Mouse (Mus musculus): Measurements from ENCODE around the gene Vps13d.

The Vps13d gene

DNA sequence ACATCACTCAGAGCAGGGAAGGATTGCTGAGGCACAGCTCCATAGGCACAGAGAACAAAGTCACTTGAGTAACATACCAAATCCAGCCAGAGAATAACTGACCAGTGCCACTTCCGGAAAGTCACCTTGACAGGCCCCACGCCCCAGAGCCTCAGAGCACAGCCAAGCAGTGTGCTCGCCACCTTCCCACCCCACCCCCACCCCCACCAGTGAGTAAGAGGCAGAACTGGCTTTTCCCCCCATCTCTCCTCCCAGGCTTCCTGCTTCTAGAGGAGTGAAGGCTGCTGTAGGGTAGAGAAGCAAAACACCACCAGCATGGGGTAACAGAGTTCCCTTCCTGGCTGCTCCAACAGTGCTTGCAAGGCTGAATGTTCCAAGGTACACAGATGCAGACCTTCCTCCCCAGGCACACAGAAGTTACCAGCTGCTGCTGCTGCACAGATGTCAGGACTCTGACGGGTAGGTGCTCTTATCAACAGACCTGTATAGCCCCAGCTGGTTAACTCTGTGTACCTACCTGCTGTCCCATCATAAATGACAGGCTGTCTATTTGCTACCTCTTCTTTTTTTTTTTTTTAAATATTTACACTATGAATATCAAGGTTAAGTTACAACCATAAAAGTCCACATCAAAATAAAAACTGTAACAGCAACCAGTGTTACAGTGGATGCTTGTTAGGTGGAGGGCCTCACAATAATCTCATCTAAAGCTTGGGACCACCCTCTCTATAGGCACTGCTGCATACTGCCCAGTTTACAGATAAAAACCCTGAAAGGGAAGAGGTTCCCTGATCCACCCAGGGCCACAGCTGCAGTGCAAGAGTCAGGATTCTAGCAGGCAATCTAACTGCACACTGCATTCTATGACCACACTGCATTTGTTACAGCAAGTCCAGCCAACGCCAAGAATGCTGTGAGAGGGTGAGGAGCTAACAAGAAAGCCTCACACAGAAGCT is 47.5 kb downstream of the Vps13d start:
- DNase-seq = peak; percentile 12

DNA sequence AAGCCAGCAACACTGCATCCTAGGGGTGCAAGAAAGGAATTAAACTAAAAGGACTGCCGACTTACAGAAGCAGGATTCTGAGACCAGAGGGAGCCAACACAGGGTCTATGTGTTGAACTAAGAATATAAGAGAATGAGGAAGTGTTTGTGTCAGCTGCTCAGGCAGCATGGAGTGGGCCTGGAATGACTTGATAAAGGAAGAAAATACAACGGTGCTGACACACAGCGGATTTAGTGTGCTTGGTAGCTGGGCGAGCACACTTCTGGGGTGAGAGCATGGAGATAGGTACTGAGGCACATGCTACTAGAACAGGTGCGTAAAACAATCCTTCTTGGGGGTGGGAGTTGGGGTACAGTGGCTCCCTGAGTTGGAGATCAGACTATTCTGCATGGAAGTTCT is 51.3 kb downstream of the Vps13d start:
- no peak for DNase-seq

DNA sequence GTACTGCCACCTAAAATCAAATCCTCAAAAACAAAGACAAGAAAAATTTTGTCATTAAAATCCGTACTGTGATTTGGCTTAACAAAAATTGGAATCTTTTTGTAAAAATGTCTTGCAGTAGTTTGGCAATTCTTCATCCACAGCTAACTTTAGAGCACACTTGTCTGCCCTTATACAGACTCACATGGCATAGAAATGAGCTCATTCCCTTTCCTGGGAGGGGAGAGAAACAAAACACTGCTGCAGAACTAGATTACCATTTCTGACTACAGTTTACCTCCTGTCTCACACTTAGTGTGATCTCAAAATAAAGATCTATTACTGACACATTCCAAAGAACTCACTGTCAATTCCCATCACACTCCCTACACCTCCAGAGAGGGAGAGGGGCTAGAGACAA is 58.1 kb downstream of the Vps13d start:
- no peak for DNase-seq

DNA sequence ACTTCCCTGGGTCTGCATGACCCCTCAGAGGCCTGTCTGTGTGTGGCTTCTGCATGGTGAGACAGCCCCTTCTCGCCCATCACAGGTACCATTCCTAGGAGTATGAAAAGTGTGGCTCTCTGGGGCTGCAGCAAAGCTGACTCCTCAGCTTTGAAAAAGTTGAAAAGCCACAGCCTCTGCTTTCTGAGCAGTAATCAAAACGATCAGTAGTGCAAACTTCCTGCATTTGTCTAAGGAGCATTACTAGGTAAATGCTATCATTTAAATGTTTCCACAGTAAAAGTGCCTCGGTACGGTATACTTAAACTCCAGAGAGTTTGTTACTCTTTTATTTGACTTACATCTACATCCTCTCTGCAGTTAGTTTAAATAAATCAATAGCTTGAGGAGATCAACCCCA is 59.3 kb downstream of the Vps13d start:
- no peak for DNase-seq

DNA sequence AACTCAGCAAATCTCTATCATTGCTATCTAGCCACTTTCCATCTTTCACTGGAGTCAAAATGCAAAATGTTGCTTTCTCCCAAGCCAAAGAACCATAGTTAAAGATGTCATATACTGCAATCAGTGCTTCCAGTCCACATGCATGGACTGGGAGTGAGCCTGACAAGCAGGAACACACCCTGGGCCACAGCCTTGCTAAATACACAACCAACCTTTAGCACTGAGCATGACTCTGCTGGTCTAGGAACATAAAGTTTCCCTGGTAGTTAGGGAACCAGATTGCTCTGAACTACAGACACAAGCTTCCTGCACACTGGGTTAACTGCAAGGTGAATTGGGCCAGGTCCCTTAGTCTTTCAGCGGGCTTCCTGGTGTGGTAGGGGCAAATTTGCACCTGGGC is 64.0 kb downstream of the Vps13d start:
- no peak for DNase-seq

DNA sequence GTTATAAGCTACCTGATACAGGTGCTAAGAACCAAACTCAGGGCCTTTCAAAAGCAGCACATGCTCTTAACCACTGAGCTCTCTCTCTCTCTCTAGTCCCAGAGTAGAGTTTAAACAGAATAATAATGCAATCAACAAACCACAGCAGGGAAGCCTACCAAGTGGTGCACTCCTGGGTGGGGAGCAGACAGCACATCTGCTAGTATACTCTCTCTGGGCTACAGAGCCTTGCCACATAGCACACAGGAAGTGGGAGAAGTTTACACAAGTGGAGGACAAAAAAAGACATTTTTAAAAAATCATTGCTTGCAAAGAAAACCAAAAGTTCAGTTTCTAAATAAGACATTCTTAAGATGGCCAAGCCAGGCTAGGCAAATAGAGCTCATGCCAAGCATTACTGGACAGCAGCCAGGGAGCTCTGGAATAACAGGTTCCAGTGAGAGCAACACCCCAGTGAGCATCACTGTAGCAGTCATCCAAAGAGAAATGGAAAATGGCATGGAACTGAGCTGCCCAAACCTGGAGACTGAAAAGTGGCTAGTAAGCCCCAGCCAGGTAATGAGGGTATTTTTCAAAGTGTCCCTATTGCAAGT is 64.8 kb downstream of the Vps13d start:
- peak; percentile 68 for DNase-seq

DNA sequence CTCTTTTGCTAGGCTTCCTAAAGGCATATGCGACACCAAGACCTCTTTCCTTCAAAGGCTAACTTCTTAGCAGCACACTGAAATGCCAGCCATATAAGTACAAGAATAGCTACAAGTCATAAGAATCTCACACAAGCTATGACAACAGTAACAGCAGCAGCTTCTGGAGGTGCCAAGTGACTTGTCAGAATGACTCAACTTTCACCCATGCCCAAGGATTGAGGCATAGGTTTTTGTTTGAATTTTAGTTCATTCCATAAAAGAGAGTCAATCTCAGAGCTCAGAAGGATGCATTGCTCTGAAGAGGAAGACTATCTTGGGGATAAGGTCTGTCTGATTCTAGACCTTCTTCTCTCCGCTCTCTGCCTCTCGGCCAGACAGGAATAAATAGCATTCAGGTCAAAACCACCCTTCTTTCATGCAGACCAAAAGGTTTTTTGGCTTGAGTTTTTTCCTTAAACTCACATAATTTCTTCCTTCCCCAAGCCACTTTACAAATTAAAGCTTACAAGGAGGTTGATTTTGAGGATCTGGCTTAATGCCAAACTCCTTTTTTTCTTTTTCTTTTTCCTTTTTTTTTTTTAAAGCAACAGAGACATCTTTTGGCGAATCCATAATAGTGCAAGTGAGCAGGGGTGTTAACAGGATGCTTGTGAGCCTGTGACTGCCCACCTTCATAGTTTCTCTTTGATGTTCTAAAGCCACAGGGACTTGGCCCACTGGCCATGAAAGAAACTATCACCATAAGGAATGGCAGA is 69.2 kb downstream of the Vps13d start:
- DNase-seq = no peak

DNA sequence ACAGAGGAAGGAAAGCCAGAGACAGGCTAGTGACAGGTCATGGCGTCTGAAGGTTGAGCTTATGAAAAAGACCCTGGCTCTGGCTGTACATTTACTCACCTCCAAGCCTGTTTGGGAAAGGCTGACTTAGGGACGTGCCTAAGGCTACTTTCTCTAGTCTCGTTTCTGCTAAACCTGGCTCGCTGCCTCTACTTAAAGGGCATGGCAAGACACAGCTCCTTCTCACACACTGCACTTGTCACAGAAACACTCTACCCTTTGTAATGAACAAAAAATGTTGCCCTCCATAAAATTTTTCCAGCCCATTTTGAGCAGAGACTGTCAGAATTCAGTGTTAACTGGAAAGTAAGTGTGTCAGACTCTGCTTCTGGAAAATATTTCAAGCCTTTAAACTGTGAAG is 70.4 kb downstream of the Vps13d start:
- DNase-seq = no peak

DNA sequence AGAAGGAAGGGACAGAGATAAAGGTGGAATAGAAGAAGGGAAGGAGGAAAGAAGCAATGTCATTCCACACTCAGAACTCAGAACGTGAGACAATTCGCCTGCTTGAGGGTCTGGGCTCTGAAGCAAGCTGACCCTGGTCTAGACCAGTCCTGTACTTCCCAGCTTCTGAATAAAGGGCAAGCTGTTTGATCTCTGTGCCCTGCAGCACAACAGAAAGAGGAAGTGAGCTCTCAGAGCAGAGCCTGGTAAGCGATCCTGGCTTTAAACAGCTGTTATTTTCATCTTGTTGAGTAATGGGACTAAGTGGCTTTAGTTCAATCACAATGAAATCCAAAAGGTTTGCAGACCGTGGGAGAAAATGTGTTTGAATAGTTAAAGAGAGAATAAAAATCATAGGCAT is 83.2 kb downstream of the Vps13d start:
- peak; percentile 8 for DNase-seq

DNA sequence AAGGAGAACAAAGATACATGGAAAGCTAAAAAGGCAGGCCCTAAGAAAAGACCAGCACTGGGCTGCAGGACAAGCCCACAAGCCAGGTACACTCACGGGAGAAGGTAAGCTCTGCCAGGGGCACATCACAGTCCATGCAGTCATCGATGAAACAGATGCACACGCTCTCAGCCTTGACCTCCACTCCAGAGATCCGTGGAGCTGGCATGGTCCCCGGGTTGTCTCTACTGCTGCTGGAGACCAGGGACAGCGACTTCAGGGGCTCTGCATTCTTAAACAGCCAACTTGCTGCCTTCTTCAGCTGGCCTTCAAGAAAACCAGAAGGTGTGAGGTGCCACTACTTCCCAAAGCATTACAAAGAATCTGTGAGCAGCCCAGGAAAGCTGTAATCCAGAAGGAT is 84.1 kb downstream of the Vps13d start:
- no peak for DNase-seq

DNA sequence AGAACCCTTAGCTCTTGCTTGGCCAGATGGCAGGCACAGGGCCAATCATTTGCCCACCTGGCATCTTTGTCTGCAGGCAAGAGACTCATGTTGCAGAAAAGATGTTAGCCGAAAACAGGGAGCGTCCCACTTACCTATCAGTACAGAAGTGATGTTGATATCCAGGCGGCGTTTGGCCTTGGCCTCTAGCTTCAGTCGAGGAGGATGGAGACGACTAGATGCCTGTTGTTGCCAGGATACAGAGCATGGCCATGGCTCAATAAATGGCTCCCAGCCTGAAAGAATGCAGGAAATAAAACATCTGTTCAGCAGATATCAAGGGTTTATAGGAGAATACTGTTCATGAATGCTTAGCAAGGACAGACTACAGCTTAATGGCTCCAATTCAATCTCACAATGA is 88.0 kb downstream of the Vps13d start:
- peak; percentile 23 for DNase-seq

DNA sequence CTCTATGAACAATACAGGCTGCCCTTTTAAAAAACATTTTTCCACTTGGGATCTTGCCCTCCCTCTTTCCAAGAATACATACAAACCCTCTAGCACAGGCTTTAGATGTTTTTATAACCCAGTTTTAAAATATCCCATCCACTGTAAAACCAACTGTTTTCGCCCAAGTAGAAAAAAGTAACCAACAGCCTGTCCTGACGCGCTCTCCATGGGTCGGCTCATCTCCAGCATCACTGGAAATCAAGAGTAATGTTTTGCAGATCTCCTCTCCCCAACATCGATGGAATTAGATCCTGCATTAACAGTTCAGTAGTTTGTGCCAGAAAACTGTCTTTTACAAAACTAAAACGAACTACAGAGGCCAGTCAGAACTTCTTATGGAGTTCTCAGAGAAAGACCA is 89.5 kb downstream of the Vps13d start:
- no peak for DNase-seq

DNA sequence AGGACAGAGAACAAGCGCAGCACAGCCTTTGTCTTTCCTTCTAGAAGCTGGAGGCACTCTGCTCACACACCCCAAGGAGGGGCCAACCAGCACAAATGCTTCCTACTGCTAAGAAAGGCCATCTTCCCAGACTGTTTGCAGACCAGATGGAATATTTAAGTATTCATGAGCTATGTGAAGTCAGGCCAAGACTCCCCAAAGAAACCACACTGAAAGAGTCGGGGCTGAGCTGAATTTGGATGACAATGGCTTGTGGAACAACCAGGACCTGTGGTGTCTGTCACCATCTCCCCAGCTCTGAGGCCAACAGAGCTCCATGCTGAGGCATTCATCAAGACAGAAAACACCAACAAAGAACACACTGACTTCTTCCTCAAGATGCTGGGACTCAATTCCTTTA is 89.9 kb downstream of the Vps13d start:
- DNase-seq = no peak

DNA sequence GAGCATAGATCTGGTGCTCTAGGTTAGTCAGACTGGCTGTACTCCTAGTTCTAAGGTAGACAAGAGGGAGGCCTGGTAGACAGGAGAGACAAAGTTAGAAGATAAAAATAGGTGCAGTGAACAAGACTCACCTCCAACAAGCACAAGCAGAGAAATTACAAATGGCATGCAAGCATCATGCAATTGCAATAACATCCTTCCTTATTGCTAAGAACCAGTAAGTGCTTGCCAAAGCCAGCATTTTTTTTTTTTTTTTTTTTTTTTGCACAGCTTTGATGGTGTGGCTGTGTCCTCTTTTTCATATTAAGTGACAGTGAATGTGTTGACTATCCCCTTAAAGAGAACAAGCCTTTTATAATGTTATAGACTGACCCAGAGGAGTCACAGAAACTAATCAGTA is 91.2 kb downstream of the Vps13d start:
- DNase-seq = no peak

DNA sequence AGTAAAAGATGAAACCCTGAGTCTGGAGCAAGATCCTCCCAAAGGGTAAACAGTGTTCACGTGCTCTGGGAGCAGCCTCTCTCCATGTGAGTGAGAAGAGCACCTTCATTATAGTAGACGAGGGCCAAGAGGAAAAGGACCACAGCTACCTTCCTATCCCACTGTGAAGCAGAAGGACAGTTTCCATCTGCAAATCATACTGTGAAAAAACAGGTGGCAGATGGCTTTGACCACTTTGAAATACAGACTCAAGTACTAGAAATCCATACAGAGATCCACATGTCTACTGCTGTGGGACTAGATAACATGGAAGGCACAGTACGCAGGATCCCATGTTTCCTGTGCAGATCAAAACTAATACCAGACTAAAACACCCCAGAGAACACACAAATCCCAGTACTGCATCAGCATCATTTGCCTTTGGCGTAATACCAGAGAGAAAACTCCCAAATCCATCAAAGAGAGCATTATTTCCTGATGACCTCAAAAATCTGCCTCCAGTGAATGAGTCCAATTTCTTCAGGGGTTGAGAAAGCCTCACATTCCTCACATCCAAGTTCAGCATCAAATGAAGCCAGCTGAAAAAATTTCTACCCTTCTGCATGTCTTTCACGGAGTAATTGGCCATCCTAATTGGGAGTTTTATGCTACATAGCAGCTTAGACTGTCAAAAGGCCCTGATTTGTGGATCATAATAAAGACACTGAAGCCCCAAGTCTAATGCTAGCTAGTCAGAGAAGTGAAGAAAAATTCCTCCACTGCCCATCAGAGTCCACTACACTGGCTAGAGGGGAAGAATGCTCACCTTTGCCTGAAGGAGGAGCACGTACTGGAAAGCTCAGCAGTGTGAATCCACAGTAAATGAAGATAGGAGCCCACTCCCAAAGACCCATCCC is 92.7 kb downstream of the Vps13d start:
- DNase-seq = no peak

DNA sequence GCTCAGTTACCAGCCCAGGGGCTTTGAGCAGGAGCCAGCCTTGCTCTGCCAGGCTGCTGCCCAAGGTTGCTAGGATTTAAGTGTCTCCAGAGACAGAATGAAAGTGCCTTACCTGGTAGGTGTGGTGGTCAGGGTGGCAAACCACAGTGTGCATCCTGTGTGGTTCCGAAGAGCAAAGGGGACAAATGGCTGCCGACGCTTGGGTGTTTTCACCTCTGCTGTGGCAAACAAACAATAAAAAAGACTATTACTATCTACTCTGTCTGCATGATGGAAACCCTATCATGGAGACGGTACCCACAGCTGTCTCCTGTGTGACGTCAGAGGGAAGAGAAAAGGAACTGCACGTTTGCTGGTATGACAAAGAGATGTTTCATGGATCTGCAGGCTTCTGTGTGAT is 95.0 kb downstream of the Vps13d start:
- DNase-seq = no peak

DNA sequence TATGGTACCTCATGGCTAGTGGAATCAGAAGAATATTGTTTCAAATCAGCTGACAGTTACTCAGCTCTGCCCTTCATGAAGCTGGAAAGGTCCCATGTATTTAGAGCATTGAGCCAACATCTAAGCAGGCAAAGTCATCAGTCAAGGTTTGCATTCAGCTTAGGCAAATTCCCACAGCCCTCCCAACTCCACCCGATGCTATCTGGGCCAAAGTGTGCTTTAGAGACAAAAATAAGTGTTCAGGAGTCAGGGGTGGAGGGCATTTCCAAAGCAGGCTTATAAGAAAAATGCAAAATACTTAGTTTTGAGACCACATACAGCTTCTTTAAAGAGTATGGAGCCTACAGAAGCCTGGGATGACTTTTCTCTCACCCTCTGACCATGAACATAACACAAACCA is 95.5 kb downstream of the Vps13d start:
- DNase-seq = no peak

DNA sequence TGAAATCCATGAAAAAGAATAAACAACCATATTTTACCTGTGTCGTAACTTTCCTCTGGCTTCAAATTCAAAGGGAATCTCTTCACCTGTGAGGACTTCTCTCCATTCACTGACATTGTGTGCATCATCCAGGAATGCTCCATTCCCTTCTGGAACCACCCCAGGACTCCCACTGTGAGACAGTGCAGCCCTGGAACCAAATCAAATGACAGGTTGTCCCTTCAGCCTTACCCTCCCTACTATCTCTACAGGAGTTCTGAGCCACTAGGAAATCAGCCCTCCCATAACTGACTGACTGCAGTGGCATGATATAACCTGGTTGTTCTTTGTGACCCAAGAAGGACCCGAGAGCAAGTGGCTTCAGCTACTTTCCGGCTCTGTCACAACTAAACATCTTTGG is 96.8 kb downstream of the Vps13d start:
- DNase-seq = no peak

DNA sequence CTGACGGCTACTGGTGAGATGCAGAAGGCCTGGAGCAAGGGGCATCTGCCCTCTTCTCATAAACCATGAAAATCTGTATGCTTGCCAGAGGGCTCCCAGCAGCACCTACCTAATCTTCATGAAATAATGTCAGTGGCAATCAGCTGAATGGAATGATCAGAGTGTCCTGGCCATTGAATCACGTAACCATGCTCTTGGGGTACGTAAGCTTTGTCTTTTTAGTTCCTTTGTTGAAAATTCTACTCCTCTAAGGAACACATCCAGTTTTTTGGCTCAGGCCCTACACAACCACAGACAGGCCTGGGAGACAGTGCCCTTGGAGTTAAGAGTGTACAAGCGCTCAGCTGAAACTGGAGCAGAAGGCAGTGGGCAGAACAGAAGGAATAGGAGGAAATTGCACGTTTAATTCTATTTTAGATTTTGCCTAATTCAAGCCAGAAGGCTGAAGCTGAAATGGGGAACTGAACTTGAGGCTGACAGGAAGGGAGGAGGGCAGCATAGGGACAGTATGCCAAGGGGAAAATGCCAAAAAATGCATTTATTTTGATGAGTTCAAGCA is 98.2 kb downstream of the Vps13d start:
- DNase-seq = no peak

DNA sequence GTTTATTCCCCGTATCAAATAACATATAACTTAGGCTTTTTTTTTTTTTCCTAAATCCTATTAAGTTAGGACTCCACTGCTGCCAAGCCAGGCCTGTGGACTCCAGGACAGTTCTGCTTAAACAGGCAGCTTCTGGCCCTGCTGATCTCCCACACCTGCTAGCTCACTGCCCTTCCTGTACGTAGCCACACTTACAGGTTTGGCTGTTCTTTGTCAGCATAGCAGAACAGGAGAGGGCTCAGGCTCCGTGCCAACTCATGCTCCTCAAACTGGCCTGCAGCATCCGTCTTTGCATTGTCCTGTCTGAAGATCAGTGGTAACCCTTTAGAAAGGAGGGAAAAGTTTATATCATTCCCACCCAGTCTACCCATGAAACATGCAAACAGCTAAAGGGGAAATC is 108.3 kb downstream of the Vps13d start:
- no peak for DNase-seq

DNA sequence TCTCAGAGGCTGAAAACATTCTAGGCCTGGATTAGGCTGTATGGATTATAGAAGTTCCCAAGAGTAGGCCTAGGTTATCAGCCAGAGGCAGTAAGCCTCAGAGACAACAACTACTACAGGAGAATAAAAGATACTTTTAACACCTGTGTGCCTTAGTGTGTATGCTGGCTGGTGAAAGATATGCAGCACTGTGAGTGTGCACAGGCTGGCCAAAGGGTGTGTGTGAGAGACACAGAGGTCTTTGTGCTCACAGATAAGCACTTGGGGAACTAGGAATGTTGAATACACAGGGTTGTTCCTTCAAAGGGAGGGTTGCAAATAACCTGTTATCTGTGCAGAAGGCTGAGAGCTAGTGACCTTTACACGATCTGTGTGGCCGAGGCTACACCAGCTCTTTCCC is 115.5 kb downstream of the Vps13d start:
- no peak for DNase-seq

DNA sequence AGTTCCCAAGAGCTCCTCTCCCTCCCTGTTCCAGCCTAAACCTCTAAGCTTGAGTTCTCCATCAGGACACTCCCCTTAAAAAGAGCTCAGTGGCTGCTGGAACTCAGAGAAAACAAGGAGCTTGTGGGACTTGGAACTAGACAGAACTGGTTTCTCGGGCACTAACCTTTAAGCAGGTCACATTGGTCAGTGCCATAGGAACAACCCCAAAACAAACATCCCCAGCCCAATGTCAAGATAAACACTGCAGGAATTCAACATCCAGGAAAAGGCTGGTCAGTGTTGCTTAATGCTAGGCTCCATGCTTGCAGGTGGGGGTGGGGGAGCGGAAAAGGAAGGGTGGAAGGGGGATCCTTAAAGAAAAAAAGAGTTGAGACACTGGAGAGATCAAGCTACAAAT is 120.5 kb downstream of the Vps13d start:
- DNase-seq = no peak

Measured in kidney, postnatal 14 days (tissue).